Mouse (Mus musculus) hindbrain, embryonic 11.5 days (tissue): ENCODE data around the gene Lztr1. TPM values are rescaled to one million over a fixed set of nuclear protein-coding genes. Genes with fewer than 3 reads are reported as not detected.

Experiments used
- ATAC-seq: fragments of 200-750 bp; cut with Nextera tagmentation; 2 replicates; pipeline ENCODE4 v1.8.0; 2017; ENCODE audit warnings: mild to moderate bottlenecking, moderate TSS enrichment, moderate library complexity; ENCODE audit not compliant: low FRiP score
- DNase-seq: peaks from one replicate; pipeline ENCODE4 v3.0.0-alpha.2; 2015; ENCODE audit warnings: low spot score
- H3K27ac ChIP-seq: fragments of 300-500 bp; sonication (generic); 2 replicates; pipeline ENCODE4 v1.5.1; 2014; ENCODE audit warnings: mild to moderate bottlenecking, low read depth, low read length
- H3K27me3 ChIP-seq: fragments of 300-500 bp; sonication (generic); 2 replicates; pipeline ENCODE4 v1.6.1; 2014; ENCODE audit warnings: mild to moderate bottlenecking, low read length, moderate library complexity, mixed read lengths; ENCODE audit not compliant: control insufficient read depth, insufficient read depth
- H3K36me3 ChIP-seq: fragments of 300-500 bp; sonication (generic); 2 replicates; pipeline ENCODE4 v1.6.1; 2014; ENCODE audit warnings: mild to moderate bottlenecking, low read length, moderate library complexity, mixed read lengths; ENCODE audit not compliant: control insufficient read depth, insufficient read depth
- H3K4me1 ChIP-seq: fragments of 300-500 bp; sonication (generic); replicated peaks from 2 replicates; pipeline ENCODE4 v1.6.1; 2014; ENCODE audit warnings: low read length, mixed read lengths; ENCODE audit not compliant: control insufficient read depth, insufficient read depth
- H3K4me2 ChIP-seq: fragments of 300-500 bp; sonication (generic); replicated peaks from 2 replicates; pipeline ENCODE4 v1.6.1; 2014; ENCODE audit warnings: mild to moderate bottlenecking, low read depth, low read length
- H3K4me3 ChIP-seq: fragments of 300-500 bp; sonication (generic); 2 replicates; pipeline ENCODE4 v1.5.1; 2014; ENCODE audit warnings: low read depth, low read length
- H3K9ac ChIP-seq: fragments of 300-500 bp; sonication (generic); 2 replicates; pipeline ENCODE4 v1.6.1; 2014; ENCODE audit warnings: low read depth, low read length
- H3K9me3 ChIP-seq: fragments of 300-500 bp; sonication (generic); 2 replicates; pipeline ENCODE4 v1.6.1; 2016; ENCODE audit warnings: low read length; ENCODE audit not compliant: control insufficient read depth
- WGBS: fragments of 180-500 bp; shearing (Covaris S2); extraction: QIAGEN DNeasy Blood & Tissue Kit; methylation state at CpG from one replicate; pipeline ENCODE4 v1.1.7; 2014; 5-methylcytosine and 5-hydroxymethylcytosine counted together
- polyA plus RNA-seq: library from polyadenylated mRNA; unstranded; fragments of >200 nt; fragmentation: Nextera tagmentation; extraction: Ambion mirVana; gene quantifications from 2 replicates; pipeline ENCODE4 v1.2.1, GENCODE M21; 2014

Lztr1 gene
- polyA plus RNA-seq, 1 experiment from 2014 or later: 85.3 TPM

DNA sequence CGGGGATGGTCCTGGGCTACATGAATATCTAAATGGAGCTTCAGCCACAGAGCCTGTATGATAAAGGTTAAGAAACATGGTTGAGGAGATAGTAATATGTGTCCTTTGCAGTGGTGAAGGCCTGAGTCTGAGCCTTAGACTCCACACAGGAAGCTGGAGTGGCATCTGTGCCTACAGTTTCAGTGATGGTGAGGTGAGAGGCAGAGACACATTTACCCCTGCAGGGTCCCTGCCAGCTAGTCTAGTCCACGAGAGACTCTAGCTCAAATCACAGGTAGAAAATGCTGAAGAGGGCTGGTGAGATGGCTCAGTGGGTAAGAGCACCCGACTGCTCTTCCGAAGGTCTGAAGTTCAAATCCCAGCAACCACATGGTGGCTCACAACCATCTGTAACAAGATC is 33.2 kb upstream of the Lztr1 start:
- H3K4me2 ChIP-seq: no peak overlapping the region
- H3K27ac ChIP-seq: no peak overlapping the region
- H3K4me1 ChIP-seq: no peaks in the 10 kb centered on the region
- ATAC-seq (no peak), DNase-seq (no peak)
- 91% methylated on average over 4 of the region's 4 CpGs for WGBS
- no peaks in the 10 kb centered on the region for H3K27me3 ChIP-seq
- H3K4me3 ChIP-seq: no peak overlapping the region
- no peaks in the 10 kb centered on the region for H3K36me3 ChIP-seq
- H3K9me3 ChIP-seq: no peaks in the 10 kb centered on the region
- no peak overlapping the region for H3K9ac ChIP-seq

DNA sequence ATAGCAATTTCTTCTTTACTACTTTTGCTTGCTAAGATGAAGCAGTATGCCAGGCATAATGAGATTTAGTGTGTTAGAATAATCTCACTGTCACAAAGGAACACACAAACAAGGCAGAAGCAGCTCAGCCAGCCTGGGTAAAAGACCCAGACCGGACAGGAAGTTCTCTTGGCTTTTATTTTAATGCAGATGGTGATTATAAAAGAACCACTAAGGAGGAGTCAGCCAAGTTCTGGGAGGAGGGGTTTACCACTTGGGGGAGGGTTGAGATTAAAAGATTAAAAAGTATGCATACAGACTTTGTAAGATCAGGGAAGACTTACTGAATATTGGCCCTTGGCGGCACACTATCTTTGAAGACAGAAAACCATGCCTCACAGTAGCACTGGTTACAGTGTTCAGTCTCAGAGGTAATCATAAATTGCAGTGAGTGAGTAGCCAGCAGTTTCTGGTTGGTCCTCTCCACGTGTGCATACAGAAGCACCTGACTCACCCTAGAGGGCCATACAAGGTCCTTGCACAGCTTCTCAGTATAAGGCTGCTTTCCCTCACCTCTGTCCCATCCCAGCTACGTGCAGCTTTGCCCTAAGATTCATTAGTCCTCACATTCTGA is 30.1 kb upstream of the Lztr1 start:
- no peak overlapping the region for H3K4me2 ChIP-seq
- H3K9ac ChIP-seq: no peak overlapping the region
- no peak overlapping the region for H3K4me3 ChIP-seq
- H3K27ac ChIP-seq: no peak overlapping the region
- H3K9me3 ChIP-seq: no peaks in the 10 kb centered on the region
- no peaks in the 10 kb centered on the region for H3K27me3 ChIP-seq
- WGBS: 89% methylated on average over 4 of the region's 4 CpGs
- H3K4me1 ChIP-seq: no peaks in the 10 kb centered on the region
- ATAC-seq (no peak), DNase-seq (no peak)
- 0 out of 2 replicates have a peak, but pooled peaks cover 4% of the 10 kb centered on the region for H3K36me3 ChIP-seq

GRCm38 (mm10) chr16:17481465-17481864 is 27.0 kb upstream of the Lztr1 start:
- Histone ChIP-seq H3K27me3 (no peaks in the 10 kb centered on the region), H3K9me3 (no peaks in the 10 kb centered on the region), H3K4me2 (no peak overlapping the region), H3K9ac (no peak overlapping the region), H3K4me1 (no peaks in the 10 kb centered on the region), H3K4me3 (no peak overlapping the region), H3K36me3 (0 out of 2 replicates have a peak, but pooled peaks cover 6% of the 10 kb centered on the region), H3K27ac (no peak overlapping the region)
- 88% methylated on average over 2 of the region's 2 CpGs for WGBS
- DNase-seq (no peak), ATAC-seq (no peak)

- Histone ChIP-seq H3K27me3 (peaks cover 10% of the 10 kb centered on the region), H3K4me2 (no peak overlapping the region), H3K27ac (no peak overlapping the region), H3K9ac (no peak overlapping the region), H3K4me3 (no peak overlapping the region), H3K9me3 (no peaks in the 10 kb centered on the region), H3K36me3 (0 out of 2 replicates have a peak, but pooled peaks cover 6% of the 10 kb centered on the region), H3K4me1 (0 out of 2 replicates have a peak, but pooled peaks cover 2% of the 10 kb centered on the region)
- DNase-seq (no peak), ATAC-seq (no peak)
- WGBS: 71% methylated on average over 3 of the region's 3 CpGs
These were observed 22.0 kb upstream of the Lztr1 start for GRCm38 (mm10) chr16:17486505-17486904.

DNA sequence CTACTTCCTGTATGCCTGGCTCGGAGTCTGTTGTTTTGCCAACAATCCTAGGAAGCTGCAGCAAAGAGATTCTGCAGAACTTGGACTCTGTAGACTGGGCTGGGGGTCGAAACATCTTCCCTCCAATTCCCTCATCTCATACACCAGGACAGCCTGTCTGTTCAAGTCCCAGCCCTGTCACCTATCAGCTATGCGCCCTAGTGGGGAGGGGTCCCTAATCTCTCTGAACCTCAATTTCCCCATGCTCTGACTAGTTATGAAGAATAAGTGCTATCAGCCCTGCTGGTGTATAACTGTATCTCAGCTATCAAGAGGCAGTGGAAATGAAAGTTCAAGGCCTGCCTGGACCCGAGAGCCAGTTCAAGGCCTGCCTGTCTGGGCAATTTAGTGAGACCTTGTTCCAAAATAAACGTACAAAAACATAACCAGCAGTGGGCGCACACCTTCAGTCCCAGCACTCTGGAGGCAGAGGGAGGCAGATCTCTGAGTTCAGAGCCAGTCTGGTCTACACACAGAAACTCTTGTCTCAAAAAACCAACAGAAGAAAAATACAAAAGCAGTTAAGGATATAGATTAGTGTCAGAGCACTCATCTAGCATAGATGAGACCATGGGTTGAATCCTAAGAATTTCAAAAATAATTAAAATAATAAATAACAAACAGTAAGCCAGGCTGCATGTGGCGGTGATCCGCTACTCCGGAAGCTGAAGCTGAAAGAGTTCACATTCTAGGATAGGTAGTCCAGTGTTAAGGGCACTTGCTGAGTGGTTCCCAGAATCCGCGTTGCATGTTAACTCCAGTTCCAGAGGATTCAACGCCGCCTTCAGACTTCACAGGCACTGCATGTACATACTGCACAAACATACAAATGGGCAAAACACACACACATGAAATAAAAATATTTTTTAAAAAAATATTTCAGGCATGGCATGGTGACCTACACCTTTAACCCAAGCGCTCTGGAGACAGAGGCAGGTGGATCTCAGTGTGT is 19.7 kb upstream of the Lztr1 start:
- DNase-seq (peak; percentile 31), ATAC-seq (peak; percentile 46)
- peaks cover 10% of the 10 kb centered on the region for H3K27me3 ChIP-seq
- 48% methylated on average over 14 of the region's 14 CpGs for WGBS
- H3K4me3 ChIP-seq: peak overlapping the region; percentile 41
- H3K36me3 ChIP-seq: 0 out of 2 replicates have a peak, but pooled peaks cover 3% of the 10 kb centered on the region
- H3K27ac ChIP-seq: no peak overlapping the region
- 0 out of 2 replicates have a peak, but pooled peaks cover 2% of the 10 kb centered on the region for H3K4me1 ChIP-seq
- no peaks in the 10 kb centered on the region for H3K9me3 ChIP-seq
- H3K4me2 ChIP-seq: peak overlapping the region; percentile 86
- no peak overlapping the region for H3K9ac ChIP-seq

DNA sequence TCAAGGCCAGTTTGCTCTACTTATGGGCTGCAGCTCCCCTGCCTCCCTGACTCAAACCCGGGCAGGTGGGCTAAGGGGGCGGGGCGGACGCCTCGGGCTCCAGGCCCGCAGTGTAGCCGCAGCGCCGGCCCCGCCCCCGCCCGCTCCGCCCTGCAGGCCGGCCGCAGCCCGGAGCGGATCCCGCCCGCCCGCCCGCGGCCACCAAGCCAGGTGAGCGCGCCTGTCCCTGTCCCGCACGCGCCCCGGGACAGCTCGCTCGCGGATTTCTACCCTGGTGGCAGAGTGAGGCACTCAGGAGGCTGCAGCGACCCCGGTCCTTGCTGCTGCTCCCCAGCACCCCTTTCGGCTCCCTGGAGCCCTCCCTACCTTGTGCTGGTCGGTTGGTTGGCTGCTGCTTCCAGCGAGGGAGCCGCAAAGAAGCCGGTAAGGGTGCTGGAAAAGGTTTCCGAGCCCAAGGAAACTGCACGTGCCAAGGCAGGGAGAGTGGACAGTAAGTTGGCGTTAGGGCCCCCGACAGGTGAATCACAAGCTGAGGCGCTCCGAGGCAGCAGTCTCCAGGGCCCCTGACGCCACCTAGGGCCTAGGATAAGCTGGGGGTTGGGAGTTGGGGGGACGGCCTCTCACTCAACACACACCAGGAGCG is 18.9 kb upstream of the Lztr1 start, which contains the start of gene Aifm3:
Gene Aifm3, plus strand, starts transcription at position 143 of the 643 bp plus-strand sequence.
- Histone ChIP-seq H3K9me3 (no peaks in the 10 kb centered on the region), H3K4me1 (0 out of 2 replicates have a peak, but pooled peaks cover 2% of the 10 kb centered on the region), H3K36me3 (0 out of 2 replicates have a peak, but pooled peaks cover under 1% of the 10 kb centered on the region), H3K27me3 (peaks cover 10% of the 10 kb centered on the region), H3K4me3 (peak within 1 kb of the TSS; percentile 41), H3K9ac (peak within 1 kb of the TSS; percentile 40; the same call in 1 of the 2 replicates), H3K27ac (no peak within 1 kb of the TSS), H3K4me2 (peak within 1 kb of the TSS; percentile 86)
- peak; percentile 37 for DNase-seq
- peak; percentile 76 for ATAC-seq
- WGBS: 1% methylated on average over 42 of the region's 47 CpGs

GRCm38 (mm10) chr16:17491154-17491553 is 17.3 kb upstream of the Lztr1 start:
- Histone ChIP-seq H3K27ac (no peak overlapping the region), H3K4me1 (0 out of 2 replicates have a peak, but pooled peaks cover 2% of the 10 kb centered on the region), H3K9me3 (no peaks in the 10 kb centered on the region), H3K36me3 (no peaks in the 10 kb centered on the region), H3K27me3 (peaks cover 10% of the 10 kb centered on the region), H3K9ac (no peak overlapping the region), H3K4me3 (no peak overlapping the region), H3K4me2 (no peak overlapping the region)
- 79% methylated on average over 5 of the region's 5 CpGs for WGBS
- ATAC-seq (no peak), DNase-seq (no peak)

GRCm38 (mm10) chr16:17491896-17492561 is 16.5 kb upstream of the Lztr1 start:
- Histone ChIP-seq H3K4me2 (no peak overlapping the region), H3K36me3 (no peaks in the 10 kb centered on the region), H3K27me3 (peaks cover 10% of the 10 kb centered on the region), H3K9me3 (no peaks in the 10 kb centered on the region), H3K27ac (no peak overlapping the region), H3K4me1 (0 out of 2 replicates have a peak, but pooled peaks cover 2% of the 10 kb centered on the region), H3K4me3 (no peak overlapping the region), H3K9ac (no peak overlapping the region)
- ATAC-seq: no peak
- no peak for DNase-seq
- 70% methylated on average over 5 of the region's 5 CpGs for WGBS
